Mouse (Mus musculus) gastrocnemius, adult 2 months (tissue): ENCODE measurements at regions not wholly inside any gene's neighbourhood (a gene's known extent, or its start where the extent isn't known, plus 50 kb on each side); places are given as distances from the start of the nearest gene placed in this dataset.
A peak's percentile ranks its signal among the peaks of the same experiment; 100 is the strongest.

Experiments
- DNase-seq: peaks from one replicate; pipeline ENCODE4 v3.0.0; 2022
- H3K27ac ChIP-seq: fragments of 200-600 bp; 2 replicates; pipeline ENCODE4 v1.8.1; 2022; ENCODE audit warnings: mild to moderate bottlenecking
- H3K4me3 ChIP-seq: fragments of 200-600 bp; 2 replicates; pipeline ENCODE4 v1.8.1; 2022; ENCODE audit warnings: mild to moderate bottlenecking, moderate library complexity
- CTCF ChIP-seq: fragments of 200-600 bp; IDR thresholded peaks from 2 replicates; pipeline ENCODE4 v1.8.1; 2022; ENCODE audit warnings: antibody characterized with exemption, mild to moderate bottlenecking, moderate library complexity
- intact Hi-C: fragments of 180-260 bp; cut with DNase I; formaldehyde crosslinking; loops from one replicate; pipeline ENCODE4 v1.15.1; 2025

DNA sequence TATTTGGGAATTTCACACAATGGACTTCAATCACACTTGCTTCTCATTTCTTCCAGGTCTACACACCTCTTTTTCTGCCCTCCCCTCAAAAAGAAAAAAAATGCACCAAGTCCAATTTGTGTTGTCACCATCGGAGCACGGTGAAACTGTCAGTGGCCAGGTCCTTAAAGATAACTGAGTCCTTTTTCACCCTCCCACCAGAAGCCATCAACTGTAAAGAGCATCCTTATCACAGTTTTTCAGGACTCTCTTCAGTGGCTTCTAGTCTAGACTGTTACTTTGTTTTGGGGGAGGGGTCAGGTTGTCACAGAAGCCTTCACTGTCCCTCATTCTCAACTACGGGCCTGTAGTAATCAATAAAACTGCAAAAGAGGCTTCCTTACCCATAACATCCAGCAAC, 91.5 kb upstream of the Zdhhc15 start:
- TF ChIP-seq CTCF: no peak
- Histone ChIP-seq H3K4me3 (no peak overlapping the region), H3K27ac (no peak overlapping the region)
- no peak for DNase-seq
- intact Hi-C loops: no loop called here

GRCm38 (mm10) chrX:104760311-104760710, 89.4 kb upstream of the Zdhhc15 start:
- intact Hi-C loops: no loop called here
- H3K4me3 ChIP-seq: no peak overlapping the region
- no peak for TF ChIP-seq CTCF
- no peak overlapping the region for H3K27ac ChIP-seq
- no peak for DNase-seq

- intact Hi-C loops: no loop called here
- H3K4me3 ChIP-seq: no peak overlapping the region
- TF ChIP-seq CTCF: peak; percentile 43
- H3K27ac ChIP-seq: no peak overlapping the region
- no peak for DNase-seq
Observed at GRCm38 (mm10) chrX:104749356-104749755, 78.5 kb upstream of the Zdhhc15 start.
